Mouse (Mus musculus) C2C12 (cell line): Measurements from ENCODE around the gene Clba1. TPM values are rescaled to one million over a fixed set of nuclear protein-coding genes. Genes with fewer than 3 reads are reported as not detected.

Experiments
- H3K27me3 ChIP-seq: one replicate; pipeline ENCODE4 v1.6.1; 2011; ENCODE audit not compliant: control insufficient read depth, insufficient read depth, insufficient read length
- H3K36me3 ChIP-seq: one replicate; pipeline ENCODE4 v1.6.1; 2011; ENCODE audit not compliant: control insufficient read depth, insufficient read depth
- H3K4me3 ChIP-seq: one replicate; pipeline ENCODE4 v1.5.1; 2011; ENCODE audit warnings: mild to moderate bottlenecking, control low read depth; ENCODE audit not compliant: poor library complexity, insufficient read depth, severe bottlenecking
- H3K79me2 ChIP-seq: one replicate; pipeline ENCODE4 v1.6.1; 2011; ENCODE audit not compliant: control insufficient read depth, insufficient read depth
- H3K79me3 ChIP-seq: one replicate; pipeline ENCODE4 v1.6.1; 2011; ENCODE audit warnings: low read depth, control low read depth
- H3ac ChIP-seq: one replicate; pipeline ENCODE3; 2011; ENCODE audit warnings: low read depth; ENCODE audit not compliant: control insufficient read depth, insufficient read length
- CEBPB ChIP-seq: IDR thresholded peaks from one replicate; pipeline ENCODE4 v1.6.1; 2011; ENCODE audit warnings: low read depth, mild to moderate bottlenecking, control low read depth, moderate library complexity
- CTCF ChIP-seq: IDR thresholded peaks from one replicate; pipeline ENCODE4 v1.5.1; 2011; ENCODE audit not compliant: control insufficient read depth, insufficient read depth, insufficient read length
- FOSL1 ChIP-seq: IDR thresholded peaks from one replicate; pipeline ENCODE4 v1.8.0; 2011; ENCODE audit warnings: mild to moderate bottlenecking, low read length; ENCODE audit not compliant: poor library complexity, insufficient read depth, severe bottlenecking
- MAX ChIP-seq: IDR thresholded peaks from one replicate; pipeline ENCODE4 v1.6.1; 2011; ENCODE audit warnings: mild to moderate bottlenecking, control low read depth
- MYOD1 ChIP-seq: IDR thresholded peaks from one replicate; pipeline ENCODE4 v1.6.1; 2011; ENCODE audit warnings: low read depth; ENCODE audit not compliant: control insufficient read depth, insufficient read length
- MYOG ChIP-seq: IDR thresholded peaks from one replicate; pipeline ENCODE4 v1.6.1; 2011; ENCODE audit not compliant: control insufficient read depth, insufficient read length; ENCODE audit errors: extremely low read depth
- USF1 ChIP-seq: IDR thresholded peaks from one replicate; pipeline ENCODE4 v1.6.1; 2011; ENCODE audit warnings: low read depth, mild to moderate bottlenecking, control low read depth, moderate library complexity
- polyA plus RNA-seq: library from polyadenylated mRNA; unstranded; fragments of >200 nt; fragmentation: generic; extraction: Trizol; gene quantifications from one replicate; pipeline ENCODE4 v1.2.1, GENCODE M21; 2012; ENCODE audit warnings: missing spikeins

The Clba1 gene
- polyA plus RNA-seq, 1 experiment, result 25.2 TPM

GRCm38 (mm10) chr12:112800476-112800875 lies 8.3 kb upstream of the Clba1 start:
- Histone ChIP-seq H3ac (no peak overlapping the region), H3K79me2 (peaks cover 25% of the 10 kb centered on the region), H3K36me3 (no peaks in the 10 kb centered on the region), H3K27me3 (no peaks in the 10 kb centered on the region), H3K79me3 (no peaks in the 10 kb centered on the region), H3K4me3 (no peak overlapping the region)
- TF ChIP-seq CEBPB (no peak), CTCF (peak; percentile 41), MYOD1 (no peak)

GRCm38 (mm10) chr12:112801864-112802846 lies 6.6 kb upstream of the Clba1 start, which contains the start of gene Ahnak2:
TSS of gene Ahnak2 (minus strand) at chr12:112802657.
- Histone ChIP-seq H3K27me3 (no peaks in the 10 kb centered on the region), H3K79me3 (no peaks in the 10 kb centered on the region), H3K4me3 (peak within 1 kb of the TSS; percentile 34), H3ac (peak within 1 kb of the TSS; percentile 95), H3K36me3 (no peaks in the 10 kb centered on the region), H3K79me2 (peaks cover 25% of the 10 kb centered on the region)
- TF ChIP-seq FOSL1 (no peak), MAX (peak; percentile 24)

DNA sequence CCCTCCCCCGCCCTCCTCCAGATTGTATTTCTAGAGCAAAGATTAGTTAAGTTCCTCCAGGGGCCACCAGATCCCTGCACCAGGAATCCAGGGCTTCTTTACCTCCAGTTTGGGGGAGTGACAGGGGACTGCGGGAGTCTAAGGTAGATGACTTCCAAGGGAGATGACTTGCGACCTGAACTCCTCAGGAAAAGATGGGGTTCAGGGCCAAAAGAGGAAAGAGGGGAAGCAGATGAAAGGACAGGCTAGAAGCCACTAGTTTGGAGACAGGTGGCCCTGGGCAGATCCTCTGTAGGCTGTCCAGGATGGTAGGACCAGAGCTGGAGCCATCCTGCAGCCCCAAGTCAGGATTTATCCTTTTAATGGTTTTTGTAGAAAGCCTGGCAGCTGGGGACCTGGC lies 5.8 kb upstream of the Clba1 start:
- Histone ChIP-seq H3K79me2 (peaks cover 25% of the 10 kb centered on the region), H3K4me3 (no peak overlapping the region), H3K36me3 (no peaks in the 10 kb centered on the region), H3ac (no peak overlapping the region), H3K79me3 (no peaks in the 10 kb centered on the region), H3K27me3 (no peaks in the 10 kb centered on the region)
- no peak for TF ChIP-seq MYOG
- TF ChIP-seq MAX, result no peak
- no peak for TF ChIP-seq USF1
- TF ChIP-seq CTCF, result no peak

GRCm38 (mm10) chr12:112804046-112804445 lies 4.7 kb upstream of the Clba1 start:
- H3K27me3 ChIP-seq, result no peaks in the 10 kb centered on the region
- no peak overlapping the region for H3ac ChIP-seq
- H3K36me3 ChIP-seq, result no peaks in the 10 kb centered on the region
- H3K79me3 ChIP-seq, result no peaks in the 10 kb centered on the region
- H3K79me2 ChIP-seq, result peaks cover 25% of the 10 kb centered on the region
- no peak overlapping the region for H3K4me3 ChIP-seq
- no peak for TF ChIP-seq MYOD1

GRCm38 (mm10) chr12:112806044-112806443 lies 2.7 kb upstream of the Clba1 start:
- no peak overlapping the region for H3K4me3 ChIP-seq
- peaks cover 26% of the 10 kb centered on the region for H3K79me2 ChIP-seq
- H3K27me3 ChIP-seq, result no peaks in the 10 kb centered on the region
- H3K79me3 ChIP-seq, result peaks cover 1% of the 10 kb centered on the region
- peak; percentile 67 for TF ChIP-seq MYOD1
- no peak for TF ChIP-seq MYOG
- peak; percentile 35 for TF ChIP-seq MAX
- no peaks in the 10 kb centered on the region for H3K36me3 ChIP-seq
- H3ac ChIP-seq, result no peak overlapping the region

GRCm38 (mm10) chr12:112807796-112808195 lies 941 bp upstream of the Clba1 start:
- Histone ChIP-seq H3K4me3 (no peak overlapping the region), H3K36me3 (no peaks in the 10 kb centered on the region), H3K79me2 (peaks cover 15% of the 10 kb centered on the region), H3ac (no peak overlapping the region), H3K79me3 (peaks cover 1% of the 10 kb centered on the region), H3K27me3 (no peaks in the 10 kb centered on the region)
- TF ChIP-seq FOSL1 (no peak), USF1 (no peak), MAX (no peak), MYOD1 (no peak), CTCF (no peak), CEBPB (no peak), MYOG (no peak)
